Mouse (Mus musculus) embryonic stem cell, embryonic (primary cell): ENCODE data around the gene Shank2.

ENCODE experiments used
- CTCF ChIA-PET, 4 experiments: fragments of 300-600 bp in 2 of 4; fragments of 350-600 bp in 2 of 4; sonication (Branson Sonifier 250); formaldehyde crosslinking; loops; one replicate each; lab custom pipeline; 2022; ENCODE audit warnings: inconsistent platforms in 2 of 4; lab: Charles Lee
- POLR2A ChIA-PET, 4 experiments: fragments of 300-600 bp in 2 of 4; fragments of 350-600 bp in 2 of 4; sonication (Branson Sonifier 250); formaldehyde crosslinking; loops; one replicate each; lab custom pipeline; 2022; ENCODE audit warnings: antibody characterized with exemption in 4 of 4, inconsistent platforms in 1 of 4; lab: Charles Lee

Shank2 gene

GRCm38 (mm10) chr7:144285912-144286311, 284.2 kb downstream of the Shank2 start:
- CTCF ChIA-PET = interaction anchor here in 1 of 4 experiments (1.8 to 2.3 kb wide), 2 partner anchors 34 to 189 kb away, joined by 6 to 8 read pairs; no protein-coding TSS in a partner anchor

GRCm38 (mm10) chr7:144287991-144288390, 286.3 kb downstream of the Shank2 start:
- POLR2A ChIA-PET = no interaction called here
- CTCF ChIA-PET = interaction anchor here in 1 of 4 experiments (0.5 kb wide), 1 partner anchor 11 kb away, joined by 3 read pairs; no protein-coding TSS in a partner anchor

More at GRCm38 (mm10) chr7:144285912-144286311, 284.2 kb downstream of the Shank2 start:
- POLR2A ChIA-PET = interaction anchor here in 2 of 4 experiments (0.5 to 1.2 kb wide), 2 partner anchors 32 to 179 kb away, joined by 4 to 5 read pairs; no protein-coding TSS in a partner anchor

- CTCF ChIA-PET = no interaction called here
- POLR2A ChIA-PET = no interaction called here
Observed at GRCm38 (mm10) chr7:144291478-144291877, 289.8 kb downstream of the Shank2 start.

GRCm38 (mm10) chr7:144293611-144294010, 291.9 kb downstream of the Shank2 start:
- ChIA-PET CTCF (interaction anchor here in 2 of 4 experiments (0.6 to 1.3 kb wide), 2 partner anchors 221 to 567 kb away, joined by 3 read pairs; no protein-coding TSS in a partner anchor), POLR2A (interaction anchor here in 3 of 4 experiments (0.7 to 1.2 kb wide), 4 partner anchors 9 to 1395 kb away, joined by 3 to 6 read pairs (median 4); no protein-coding TSS in a partner anchor)

- ChIA-PET CTCF (interaction anchor here in 2 of 4 experiments (0.6 to 1.3 kb wide), 2 partner anchors 222 to 568 kb away, joined by 3 read pairs; no protein-coding TSS in a partner anchor), POLR2A (interaction anchor here in 3 of 4 experiments (0.7 to 1.2 kb wide), 3 partner anchors 10 to 81 kb away, joined by 3 to 6 read pairs (median 5); no protein-coding TSS in a partner anchor)
Observed at GRCm38 (mm10) chr7:144294239-144295200, 292.8 kb downstream of the Shank2 start.

- ChIA-PET POLR2A (no interaction called here), CTCF (interaction anchor here in 1 of 4 experiments (0.6 kb wide), 1 partner anchor 12 kb away, joined by 3 read pairs; no protein-coding TSS in a partner anchor)
Observed at GRCm38 (mm10) chr7:144299351-144299750, 297.6 kb downstream of the Shank2 start.

- ChIA-PET POLR2A (no interaction called here), CTCF (no interaction called here)
Observed at GRCm38 (mm10) chr7:144301646-144302045, 299.9 kb downstream of the Shank2 start.

GRCm38 (mm10) chr7:144302498-144302897, 300.8 kb downstream of the Shank2 start:
- CTCF ChIA-PET = no interaction called here
- POLR2A ChIA-PET = no interaction called here

GRCm38 (mm10) chr7:144307853-144308409, 306.2 kb downstream of the Shank2 start:
- POLR2A ChIA-PET = no interaction called here
- CTCF ChIA-PET = interaction anchor here in 1 of 4 experiments (0.6 kb wide), 1 partner anchor 201 kb away, joined by 3 read pairs; no protein-coding TSS in a partner anchor

- ChIA-PET POLR2A (no interaction called here), CTCF (interaction anchor here in 1 of 4 experiments (1.2 kb wide), 1 partner anchor 75 kb away, joined by 4 read pairs; no protein-coding TSS in a partner anchor)
Observed at GRCm38 (mm10) chr7:144314438-144315105, 312.8 kb downstream of the Shank2 start.

- POLR2A ChIA-PET = no interaction called here
- CTCF ChIA-PET = no interaction called here
Observed at GRCm38 (mm10) chr7:144316224-144316623, 314.5 kb downstream of the Shank2 start.

GRCm38 (mm10) chr7:144316797-144317196, 315.1 kb downstream of the Shank2 start:
- POLR2A ChIA-PET = interaction anchor here in 1 of 4 experiments (0.6 kb wide), 1 partner anchor 736 kb away, joined by 4 read pairs; no protein-coding TSS in a partner anchor
- CTCF ChIA-PET = no interaction called here

GRCm38 (mm10) chr7:144324077-144324476, 322.3 kb downstream of the Shank2 start:
- ChIA-PET CTCF (no interaction called here), POLR2A (no interaction called here)

- ChIA-PET CTCF (no interaction called here), POLR2A (no interaction called here)
Observed at GRCm38 (mm10) chr7:144324861-144325260, 323.1 kb downstream of the Shank2 start.

GRCm38 (mm10) chr7:144325603-144326002, 323.9 kb downstream of the Shank2 start:
- ChIA-PET CTCF (no interaction called here), POLR2A (no interaction called here)

- CTCF ChIA-PET = no interaction called here
- POLR2A ChIA-PET = no interaction called here
Observed at GRCm38 (mm10) chr7:144329403-144329890, 327.7 kb downstream of the Shank2 start.

- POLR2A ChIA-PET = no interaction called here
- CTCF ChIA-PET = interaction anchor here in 1 of 4 experiments (1.0 kb wide), 1 partner anchor 102 kb away, joined by 4 read pairs; no protein-coding TSS in a partner anchor
Observed at GRCm38 (mm10) chr7:144336626-144337025, 334.9 kb downstream of the Shank2 start.

- CTCF ChIA-PET = interaction anchor here in 1 of 4 experiments (0.6 to 0.7 kb wide), 2 partner anchors 23 to 556 kb away, joined by 8 to 14 read pairs; no protein-coding TSS in a partner anchor
- POLR2A ChIA-PET = interaction anchor here in 1 of 4 experiments (0.6 kb wide), 1 partner anchor 1953 kb away, joined by 3 read pairs; no protein-coding TSS in a partner anchor
Observed at GRCm38 (mm10) chr7:144338694-144339093, 337.0 kb downstream of the Shank2 start.
